Mouse (Mus musculus) G1E (cell line): ENCODE measurements around the gene Slc22a14. TPM values are rescaled to one million over a fixed set of nuclear protein-coding genes. Genes with fewer than 3 reads are reported as not detected.

ENCODE experiments used
- ATAC-seq: 2 replicates; pipeline ENCODE4 v1.8.0; 2016; ENCODE audit warnings: mild to moderate bottlenecking; ENCODE audit not compliant: insufficient number of reproducible peaks, poor library complexity, low FRiP score, severe bottlenecking; ENCODE audit errors: extremely low read depth
- DNase-seq: peaks from one replicate; pipeline ENCODE4 v3.0.0; 2012; ENCODE audit warnings: low spot score
- H3K27me3 ChIP-seq: 2 replicates; pipeline ENCODE4 v1.6.1; 2012; ENCODE audit warnings: mild to moderate bottlenecking, low read length, inconsistent platforms; ENCODE audit not compliant: insufficient read depth
- H3K36me3 ChIP-seq: replicated peaks from 2 replicates; pipeline ENCODE3; 2012; ENCODE audit warnings: mild to moderate bottlenecking, inconsistent platforms
- H3K4me1 ChIP-seq: 2 replicates; pipeline ENCODE4 v1.6.1; 2012; ENCODE audit warnings: low read depth, low read length, inconsistent platforms, mixed read lengths; ENCODE audit not compliant: insufficient read depth
- H3K4me3 ChIP-seq: 2 replicates; pipeline ENCODE4 v1.5.1; 2012; ENCODE audit warnings: low read depth, mild to moderate bottlenecking, inconsistent platforms, low read length, moderate library complexity, mixed read lengths
- H3K9me3 ChIP-seq: replicated peaks from 2 replicates; pipeline ENCODE4 v1.6.1; 2012; ENCODE audit warnings: inconsistent platforms
- CTCF ChIP-seq: IDR thresholded peaks from 2 replicates; pipeline ENCODE4 v1.5.1; 2012; ENCODE audit warnings: low read depth, low read length, inconsistent platforms, mixed read lengths
- GATA1 ChIP-seq: IDR thresholded peaks from 2 replicates; pipeline ENCODE4 v1.6.1; 2012; ENCODE audit warnings: borderline replicate concordance, low read length, inconsistent platforms, mixed read lengths
- GATA2 ChIP-seq: IDR thresholded peaks from 2 replicates; pipeline ENCODE4 v1.6.1; 2012; ENCODE audit warnings: low read depth, low read length, inconsistent platforms, borderline replicate concordance
- POLR2AphosphoS5 ChIP-seq: IDR thresholded peaks from 2 replicates; pipeline ENCODE4 v1.6.1; 2012; ENCODE audit warnings: low read depth, low read length, inconsistent platforms; ENCODE audit not compliant: insufficient replicate concordance
- TAL1 ChIP-seq: conservative IDR thresholded peaks from 2 replicates; pipeline ENCODE4 v1.6.1; 2012; ENCODE audit warnings: low read depth, low read length, inconsistent platforms, mixed read lengths
- polyA plus RNA-seq: library from polyadenylated mRNA; stranded (reverse); fragments of >175 nt; gene quantifications from 2 replicates; pipeline ENCODE4 v1.2.3, GENCODE M21; 2012
- total RNA-seq, 2 experiments: library from RNA; stranded (forward) in 1 of 2; stranded (reverse) in 1 of 2; fragments of 200-1000 nt in 1 of 2; fragments of >200 nt in 1 of 2; fragmentation: Nextera tagmentation in 1 of 2; gene quantifications; 2 replicates each; pipeline ENCODE4 v1.2.3; 2014 to 2017

The Slc22a14 gene
- total and polyA plus RNA-seq, 3 experiments, result not detected

GRCm38 (mm10) chr9:119361416-119361815, 3.9 kb downstream of the Slc22a14 start:
- DNase-seq (no peak), ATAC-seq (no peak)
- Histone ChIP-seq H3K9me3 (no peaks in the 10 kb centered on the region), H3K27me3 (no peaks in the 10 kb centered on the region), H3K4me1 (peaks cover 14% of the 10 kb centered on the region), H3K36me3 (peaks cover 69% of the 10 kb centered on the region), H3K4me3 (no peak overlapping the region)
- no peak for TF ChIP-seq TAL1
- no peak for TF ChIP-seq POLR2AphosphoS5
- TF ChIP-seq GATA2, result no peak
- no peak for TF ChIP-seq GATA1
- no peak for TF ChIP-seq CTCF

GRCm38 (mm10) chr9:119358058-119358429, 7.3 kb downstream of the Slc22a14 start:
- Histone ChIP-seq H3K4me1 (peaks cover 17% of the 10 kb centered on the region), H3K9me3 (no peaks in the 10 kb centered on the region), H3K27me3 (no peaks in the 10 kb centered on the region), H3K4me3 (peak overlapping the region; percentile 84), H3K36me3 (peaks cover 39% of the 10 kb centered on the region)
- DNase-seq (no peak), ATAC-seq (no peak)
- TF ChIP-seq POLR2AphosphoS5, result no peak
- no peak for TF ChIP-seq CTCF
- TF ChIP-seq GATA2, result no peak
- no peak for TF ChIP-seq GATA1
- TF ChIP-seq TAL1, result no peak

GRCm38 (mm10) chr9:119357331-119358057, 7.9 kb downstream of the Slc22a14 start, which contains the start of gene Xylb:
TSS of gene Xylb (plus strand) at chr9:119357381.
- no peaks in the 10 kb centered on the region for H3K9me3 ChIP-seq
- ATAC-seq, result peak; percentile 91
- no peaks in the 10 kb centered on the region for H3K27me3 ChIP-seq
- H3K36me3 ChIP-seq, result peaks cover 33% of the 10 kb centered on the region
- H3K4me1 ChIP-seq, result peaks cover 17% of the 10 kb centered on the region
- H3K4me3 ChIP-seq, result peak within 1 kb of the TSS; percentile 84
- DNase-seq, result peak; percentile 89
- TF ChIP-seq CTCF, result peak; percentile 61
- no peak for TF ChIP-seq GATA1

- H3K27me3 ChIP-seq, result no peaks in the 10 kb centered on the region
- ATAC-seq, result no peak
- no peak for TF ChIP-seq GATA2
- no peak for TF ChIP-seq GATA1
- TF ChIP-seq CTCF, result no peak
- TF ChIP-seq POLR2AphosphoS5, result no peak
- TF ChIP-seq TAL1, result no peak
Measured at GRCm38 (mm10) chr9:119355943-119356342, 9.4 kb downstream of the Slc22a14 start.

GRCm38 (mm10) chr9:119353926-119354325, 11.4 kb downstream of the Slc22a14 start:
- Histone ChIP-seq H3K9me3 (no peaks in the 10 kb centered on the region), H3K27me3 (no peaks in the 10 kb centered on the region), H3K4me3 (no peak overlapping the region), H3K36me3 (peaks cover 22% of the 10 kb centered on the region), H3K4me1 (peaks cover 17% of the 10 kb centered on the region)
- ATAC-seq (no peak), DNase-seq (no peak)
- no peak for TF ChIP-seq TAL1
- no peak for TF ChIP-seq CTCF
- TF ChIP-seq GATA1, result no peak
- no peak for TF ChIP-seq POLR2AphosphoS5
- TF ChIP-seq GATA2, result no peak

More at GRCm38 (mm10) chr9:119355943-119356342, 9.4 kb downstream of the Slc22a14 start:
- Histone ChIP-seq H3K36me3 (peaks cover 29% of the 10 kb centered on the region), H3K4me3 (no peak overlapping the region), H3K9me3 (no peaks in the 10 kb centered on the region), H3K4me1 (peaks cover 17% of the 10 kb centered on the region)
- DNase-seq, result no peak

- Histone ChIP-seq H3K4me3 (no peak overlapping the region), H3K4me1 (peaks cover 4% of the 10 kb centered on the region), H3K9me3 (no peaks in the 10 kb centered on the region), H3K36me3 (peaks cover 39% of the 10 kb centered on the region), H3K27me3 (no peaks in the 10 kb centered on the region)
- ATAC-seq (peak; percentile 78), DNase-seq (peak; percentile 58)
- peak; percentile 60 for TF ChIP-seq CTCF
- TF ChIP-seq TAL1, result no peak
Measured at GRCm38 (mm10) chr9:119352060-119352459, 13.3 kb downstream of the Slc22a14 start.
